Mouse (Mus musculus) spleen, adult 12 weeks (tissue): ENCODE results near the gene Gm38394.

Experiments used
- DNase-seq: peaks from one replicate; pipeline ENCODE4 v3.0.0; 2022; ENCODE audit warnings: low spot score

Gene Gm38394

DNA sequence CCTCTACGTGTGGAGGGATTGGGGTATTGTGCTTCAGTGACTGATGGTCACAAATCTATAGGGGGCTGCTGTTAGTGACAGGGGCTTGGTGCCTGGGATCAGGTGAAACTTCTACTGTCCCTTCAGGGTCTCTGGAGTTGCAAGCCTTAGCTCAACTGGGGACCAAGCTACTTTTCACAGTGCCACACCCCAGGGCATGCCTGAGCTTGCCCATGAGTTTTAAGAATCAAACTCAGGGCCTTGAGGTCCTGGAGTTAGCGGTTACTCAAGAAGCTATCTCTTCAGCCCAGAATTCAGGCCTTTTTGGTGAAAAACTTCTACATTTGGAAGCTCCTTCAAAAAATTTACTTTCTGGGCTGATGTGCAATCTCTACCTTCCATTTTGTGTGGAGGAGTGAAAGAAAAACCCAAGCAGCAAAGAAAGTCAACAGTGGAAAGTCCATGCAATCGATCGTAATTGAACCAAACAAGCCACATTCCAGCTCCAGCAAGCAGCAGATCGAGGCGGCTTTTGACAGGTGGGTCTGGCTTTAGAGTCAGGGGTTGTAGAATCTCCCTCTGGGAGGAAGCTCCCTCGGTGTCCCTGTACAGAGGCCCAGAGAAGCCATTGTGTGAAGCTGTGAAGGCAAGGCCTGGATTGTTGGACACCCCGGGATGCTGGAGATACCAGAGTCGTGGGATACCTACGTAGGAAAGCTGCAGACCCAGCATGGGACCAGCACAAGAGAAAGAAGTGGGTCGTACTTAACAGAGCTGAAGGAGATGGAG lies 3.3 kb upstream of the Gm38394 start:
- DNase-seq: no peak

DNA sequence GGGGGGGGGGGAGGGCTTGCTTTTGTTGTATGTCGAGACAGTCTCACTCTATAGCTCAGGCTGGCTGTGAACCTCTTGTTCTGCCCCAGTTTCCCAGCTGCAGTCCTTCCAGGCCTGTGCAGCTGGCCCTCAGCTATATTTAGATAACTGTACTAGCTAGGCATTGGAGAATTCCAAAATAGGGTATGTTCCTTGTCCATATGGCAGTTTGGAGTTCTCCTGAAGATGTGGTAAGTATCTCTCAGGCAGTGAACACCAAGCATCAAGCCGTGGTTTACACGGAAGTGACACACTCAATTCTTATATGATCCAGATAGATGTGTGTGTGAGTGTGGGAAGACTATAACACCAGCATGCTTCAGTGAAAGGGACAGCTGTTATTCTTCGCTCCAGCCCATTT lies 2.3 kb upstream of the Gm38394 start:
- no peak for DNase-seq

DNA sequence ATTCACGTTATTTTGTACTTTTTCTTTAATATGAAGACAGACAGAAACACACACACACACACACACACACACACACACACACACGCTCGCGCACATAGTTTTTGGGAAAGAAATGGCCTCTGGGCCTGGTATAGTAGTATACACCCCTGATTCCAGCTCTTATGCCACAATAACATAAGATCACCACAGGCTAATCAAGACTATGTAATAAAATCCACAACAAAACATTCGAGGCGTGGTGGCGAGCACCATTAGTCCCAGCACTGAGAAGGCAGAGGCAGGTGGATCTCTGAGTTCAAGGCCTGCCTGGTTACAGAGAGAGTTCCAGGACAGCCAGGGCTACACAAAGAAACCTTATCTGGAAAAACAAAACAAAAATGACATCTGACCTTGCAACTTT lies 1.8 kb upstream of the Gm38394 start:
- no peak for DNase-seq

DNA sequence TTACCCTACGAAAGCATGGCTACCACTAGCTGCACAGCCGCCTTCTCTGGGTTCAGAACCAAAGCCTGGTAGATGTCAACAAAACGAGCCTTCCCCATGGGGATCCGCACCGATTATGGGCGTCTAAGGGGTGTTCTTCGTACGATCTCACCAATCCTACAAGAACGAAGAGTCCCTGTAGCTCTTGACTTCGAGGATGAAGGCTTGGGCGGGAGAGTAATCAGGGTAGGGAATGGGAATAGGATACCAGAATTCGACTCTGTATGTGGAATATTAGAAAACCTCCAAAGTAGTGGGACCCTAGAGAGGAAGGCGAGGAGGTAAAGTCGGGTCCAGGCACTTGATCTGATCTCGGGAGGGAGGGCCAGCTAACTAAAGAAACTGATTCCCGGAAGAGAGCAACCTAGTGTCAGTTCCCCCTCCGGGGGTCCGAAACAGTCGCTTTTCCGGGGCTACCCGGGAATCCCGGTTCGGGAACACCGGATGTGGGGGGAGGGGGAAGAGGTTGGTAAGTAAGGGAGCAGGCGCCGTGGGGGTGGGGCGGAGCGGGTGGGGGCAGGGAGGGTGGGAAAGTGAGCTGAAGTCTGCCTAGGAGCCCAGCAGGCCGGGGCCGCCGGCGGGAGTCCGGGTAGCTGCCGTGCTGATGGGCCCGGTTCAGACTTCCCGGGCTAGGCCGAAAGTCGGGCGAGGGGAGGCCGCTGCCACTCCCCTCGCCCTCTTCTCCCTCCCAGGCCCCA lies 484 bp downstream of the Gm38394 start, which contains the start of gene Zbed6:
TSS of gene Zbed6 (minus strand) at position 420 of the 737 bp plus-strand sequence.
- peak; percentile 25 for DNase-seq

DNA sequence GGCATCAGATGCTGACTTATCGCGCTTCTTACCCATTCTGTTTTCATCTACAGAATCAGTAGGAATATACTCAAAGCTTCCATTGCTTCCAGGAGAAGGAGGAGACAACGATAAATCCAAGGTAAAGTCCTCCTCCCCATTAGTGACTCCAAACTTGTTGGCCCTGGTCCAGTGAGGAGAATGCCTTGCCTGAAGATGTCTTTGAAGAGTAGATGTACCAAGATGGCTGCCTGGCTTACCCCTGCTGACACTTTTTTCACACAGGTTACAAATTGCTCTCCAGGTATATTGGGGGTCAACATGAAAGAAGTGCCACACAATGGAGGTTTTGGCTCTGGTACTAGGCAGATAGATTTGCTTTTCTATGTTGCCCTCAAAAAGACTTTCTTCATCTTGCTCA lies 2.2 kb downstream of the Gm38394 start:
- DNase-seq: no peak

DNA sequence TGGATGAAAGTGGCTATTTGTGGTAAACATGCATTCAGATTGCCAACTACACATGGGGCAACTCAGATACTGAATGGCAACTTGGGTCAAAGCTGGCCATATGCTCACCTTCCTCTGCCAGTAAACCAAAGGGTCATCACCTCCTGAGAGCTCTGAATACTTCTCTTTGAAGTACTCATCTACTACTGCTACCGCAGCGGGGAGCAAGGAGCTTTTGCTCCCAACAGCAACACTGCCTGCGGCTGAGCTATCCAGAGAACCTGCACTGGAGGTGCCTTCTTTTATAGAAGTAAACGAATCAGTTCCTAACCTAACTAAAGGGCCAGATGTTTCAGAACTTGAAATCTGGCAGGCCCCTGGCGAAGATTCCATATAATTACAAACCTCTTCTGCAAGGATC lies 4.3 kb downstream of the Gm38394 start:
- DNase-seq: no peak

DNA sequence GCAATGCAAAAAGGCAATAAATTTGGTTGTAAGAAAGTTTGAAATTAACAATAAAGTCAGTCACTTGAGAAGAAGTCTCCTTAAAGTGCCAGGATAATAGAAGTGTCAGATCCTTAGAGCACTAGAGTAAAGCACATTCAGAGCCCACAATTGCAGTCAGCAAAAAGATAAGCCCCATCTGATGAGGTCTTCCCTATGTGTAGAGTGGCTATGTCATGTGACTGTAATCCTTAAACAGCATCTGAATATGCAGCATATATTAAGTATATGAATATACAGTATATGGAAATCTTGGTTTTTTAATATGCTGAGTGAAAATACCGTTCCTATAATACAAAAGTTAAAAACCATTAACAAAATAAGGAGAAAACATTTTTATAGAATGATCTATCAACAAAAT lies 8.1 kb downstream of the Gm38394 start:
- no peak for DNase-seq

DNA sequence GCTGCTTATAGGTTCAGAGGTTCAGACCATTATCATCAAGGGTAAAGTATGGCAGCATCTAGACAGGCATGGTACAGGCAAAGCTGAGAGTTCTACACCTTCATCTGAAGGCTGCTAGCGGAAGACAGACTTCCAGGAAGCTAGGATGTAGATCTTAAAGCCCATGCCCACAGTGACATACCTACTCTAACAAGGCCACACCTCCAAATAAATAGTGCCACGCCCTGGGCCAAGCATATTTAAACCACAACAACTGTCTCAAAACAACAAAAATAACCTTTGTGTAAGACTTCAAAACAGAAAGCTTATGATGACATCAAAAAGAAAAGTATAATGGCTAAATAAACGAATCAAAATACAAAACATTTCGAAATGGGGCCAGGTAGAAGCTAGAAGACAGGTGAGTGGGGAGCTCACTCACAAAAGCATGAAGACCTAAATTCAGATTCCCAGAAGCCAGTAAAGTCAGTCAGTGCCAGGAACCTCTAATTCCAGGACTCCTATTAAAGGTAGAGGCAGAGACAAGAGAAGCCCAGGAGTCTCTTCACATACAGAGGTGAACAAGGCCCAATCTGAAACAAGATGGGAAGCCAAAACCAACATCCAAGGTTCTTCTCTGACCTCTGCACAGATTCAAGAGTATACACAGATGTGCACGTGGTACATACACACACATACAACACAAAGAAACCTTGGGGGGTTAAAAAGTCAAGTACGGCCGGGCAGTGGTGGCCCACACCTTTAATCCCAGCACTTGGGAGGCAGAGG lies 10.6 kb downstream of the Gm38394 start:
- DNase-seq: no peak

DNA sequence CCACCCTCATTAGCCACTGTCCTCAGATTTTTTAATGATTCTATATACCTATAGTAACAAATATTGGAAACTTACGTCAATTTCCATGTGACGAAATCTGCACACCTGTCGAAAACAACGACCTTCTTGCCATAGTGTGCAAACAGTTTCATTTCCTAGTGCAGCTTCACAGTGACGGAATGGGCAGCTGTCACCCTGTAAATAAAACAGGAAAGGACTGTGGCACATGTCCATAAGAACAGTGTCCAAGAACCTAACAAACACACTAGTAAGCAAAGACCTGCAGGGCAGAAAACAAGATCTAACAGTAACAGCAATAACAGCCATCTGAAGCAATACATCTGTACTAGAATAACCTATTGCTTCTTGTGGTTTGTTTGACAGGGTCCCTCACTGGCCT lies 15.5 kb downstream of the Gm38394 start:
- no peak for DNase-seq

DNA sequence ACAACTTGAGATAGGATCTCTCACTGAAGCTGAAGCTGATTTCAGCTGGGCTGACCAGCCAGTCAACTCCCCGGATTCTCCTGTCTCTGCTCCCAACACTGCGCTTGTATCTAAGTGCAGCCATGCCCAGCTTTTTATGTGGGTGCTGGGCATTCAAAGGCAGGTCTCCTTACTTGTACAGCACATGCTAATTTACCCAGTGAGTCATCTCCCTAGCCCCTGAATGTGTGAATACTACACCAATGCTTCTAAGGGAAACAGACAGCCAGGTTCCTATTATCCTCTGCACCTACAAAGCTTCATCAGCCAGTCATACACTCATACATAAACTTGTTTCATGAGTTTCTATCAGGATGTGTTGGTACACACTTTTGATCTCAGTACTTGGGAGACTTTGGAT lies 20.0 kb downstream of the Gm38394 start:
- no peak for DNase-seq

DNA sequence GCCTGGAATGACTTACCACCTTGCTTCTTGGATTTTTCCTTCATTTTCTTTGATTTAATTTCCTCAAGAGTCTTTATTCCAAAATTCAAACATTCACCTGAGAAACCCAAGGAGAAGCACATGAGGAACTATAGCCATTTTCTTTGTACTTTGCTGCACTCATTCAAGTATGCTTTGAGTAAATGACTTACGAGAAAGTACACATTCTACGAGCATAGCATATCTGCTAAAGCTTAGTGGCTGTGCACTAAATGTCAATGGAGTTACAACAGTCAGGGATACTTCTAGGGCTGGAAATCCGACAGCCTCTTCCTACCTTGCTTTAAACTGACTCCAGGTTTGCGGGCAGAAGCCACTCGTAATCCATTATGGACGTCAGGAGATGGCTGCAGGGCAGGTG lies 22.6 kb downstream of the Gm38394 start:
- no peak for DNase-seq

DNA sequence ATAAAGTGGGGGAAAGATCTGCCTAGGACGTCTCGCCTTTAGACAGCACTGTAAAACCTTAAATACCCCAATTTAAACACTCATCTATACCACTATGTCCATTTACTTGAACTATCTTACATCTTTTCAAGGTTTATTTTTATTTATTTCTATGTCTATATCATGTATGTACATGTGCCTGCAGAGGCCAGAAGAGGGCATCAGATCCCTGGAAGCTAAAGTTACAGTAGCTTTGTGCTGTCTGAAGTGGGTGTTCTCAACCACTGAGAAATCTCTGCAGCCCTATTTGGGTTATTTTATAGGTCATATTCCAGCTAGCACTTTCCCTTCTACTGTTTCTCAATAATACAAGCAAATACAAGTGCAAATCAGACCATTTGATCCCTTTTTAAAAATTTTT lies 28.9 kb downstream of the Gm38394 start:
- DNase-seq: no peak

DNA sequence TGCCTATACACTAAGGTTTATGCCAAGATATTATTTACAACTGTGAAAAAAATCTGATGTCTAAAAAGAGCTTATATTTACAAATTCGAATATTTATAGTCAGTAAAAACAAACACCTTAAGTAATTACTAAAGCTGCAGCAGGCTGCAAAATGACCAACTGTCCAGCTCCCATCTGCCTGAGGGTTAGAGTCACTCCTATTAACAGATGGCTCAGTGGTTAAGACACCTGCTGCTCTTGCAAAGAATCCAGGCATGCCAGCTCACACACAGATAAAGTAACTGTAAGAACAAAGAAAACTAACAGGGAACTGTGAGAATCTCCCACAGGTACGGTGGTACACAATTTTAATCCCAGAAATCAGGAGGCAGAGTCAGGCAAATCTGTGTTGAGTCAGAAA lies 36.1 kb downstream of the Gm38394 start:
- no peak for DNase-seq

DNA sequence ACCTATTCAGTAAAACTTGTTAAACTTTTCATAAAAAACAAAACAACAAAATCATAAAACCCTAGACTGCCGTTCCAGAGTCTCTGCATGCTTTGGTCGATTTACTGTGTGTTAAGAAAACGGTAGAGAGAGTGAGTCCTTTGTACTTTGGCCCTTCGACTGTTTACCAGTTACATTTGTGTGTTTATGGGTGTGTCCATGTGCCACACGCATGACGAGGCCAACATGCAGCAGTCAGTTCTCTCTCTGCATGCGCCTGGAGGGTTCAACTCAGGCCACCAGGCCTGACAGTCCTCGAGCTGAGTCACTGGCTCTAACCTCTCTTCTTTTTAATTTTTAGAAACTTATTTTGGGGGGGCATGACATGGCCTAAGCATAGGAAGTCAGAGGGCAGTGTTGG lies 42.8 kb downstream of the Gm38394 start:
- no peak for DNase-seq

DNA sequence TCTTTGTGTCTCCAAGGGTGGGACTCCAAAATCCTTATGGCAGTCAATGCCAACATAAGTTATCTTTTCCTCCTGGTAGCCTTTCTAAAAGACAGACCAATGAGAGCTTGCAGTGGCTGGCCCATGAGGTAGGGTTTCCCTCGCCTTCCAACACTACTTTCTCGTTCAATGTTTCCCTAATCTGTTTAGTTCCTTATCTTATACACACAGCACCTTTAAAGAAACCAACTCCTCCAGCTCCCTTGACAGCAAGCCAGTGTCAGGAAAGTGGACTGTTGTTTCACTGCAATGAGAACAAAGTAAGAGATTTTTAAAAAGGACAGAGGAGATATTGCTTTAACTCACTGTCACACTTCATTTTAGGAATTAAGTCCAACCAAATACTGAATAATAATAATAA lies 43.2 kb downstream of the Gm38394 start:
- DNase-seq: no peak

DNA sequence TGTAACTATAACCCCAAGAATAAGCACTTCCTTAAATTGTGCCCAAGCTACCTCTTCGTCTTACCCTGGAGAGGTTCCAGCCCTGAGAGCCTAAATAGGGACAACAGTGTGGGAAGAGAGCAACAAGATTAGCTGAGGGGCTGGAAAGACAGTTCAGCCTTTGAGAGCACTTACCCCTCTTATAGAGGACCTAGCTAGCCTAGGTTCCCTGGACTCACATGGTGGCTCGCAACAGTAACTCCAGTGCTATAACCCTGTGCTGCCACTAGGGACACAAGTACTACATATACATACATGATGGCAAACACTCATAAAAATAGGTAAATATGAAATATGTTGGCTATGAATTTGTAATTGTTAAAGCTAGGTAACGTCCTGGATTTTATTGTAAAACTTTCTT lies 47.3 kb downstream of the Gm38394 start:
- DNase-seq: no peak

DNA sequence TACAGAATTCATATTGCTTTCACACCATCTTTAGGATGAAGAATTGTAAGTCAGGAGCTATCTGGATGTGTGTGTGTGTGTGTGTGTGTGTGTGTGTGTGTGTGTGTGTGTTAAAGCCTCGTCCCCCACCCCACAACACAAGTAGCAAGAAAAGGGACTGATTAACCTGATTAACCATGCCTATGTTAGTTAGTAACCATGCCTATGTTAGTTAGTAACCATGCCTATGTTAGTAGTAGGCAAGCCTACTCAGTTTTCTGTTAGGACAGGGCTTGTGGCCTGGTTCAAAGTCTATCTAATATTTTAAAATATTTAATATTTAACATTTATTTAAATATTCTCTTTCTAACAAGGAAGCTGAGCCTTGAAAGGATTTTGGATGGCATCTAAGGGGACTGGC lies 49.7 kb downstream of the Gm38394 start:
- no peak for DNase-seq

DNA sequence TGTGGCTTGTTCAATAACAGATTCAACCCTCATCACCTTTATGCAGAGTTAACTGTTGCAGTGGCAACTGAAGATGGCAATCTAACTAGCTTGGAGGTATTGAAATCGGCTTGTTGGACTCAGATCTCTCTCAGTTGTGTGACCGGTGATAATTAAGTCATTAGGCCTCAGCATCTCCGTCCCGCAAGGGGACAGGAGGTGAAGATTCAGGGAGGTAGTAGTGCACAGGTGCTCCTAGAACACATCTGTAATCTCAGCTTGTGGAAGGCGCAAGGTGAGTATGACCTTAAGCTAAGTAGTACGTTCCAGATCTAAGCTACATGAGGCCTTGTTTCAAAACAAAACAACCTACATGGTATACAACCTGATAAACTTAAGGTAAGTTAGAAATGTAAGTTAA lies 50.5 kb downstream of the Gm38394 start:
- DNase-seq: no peak

DNA sequence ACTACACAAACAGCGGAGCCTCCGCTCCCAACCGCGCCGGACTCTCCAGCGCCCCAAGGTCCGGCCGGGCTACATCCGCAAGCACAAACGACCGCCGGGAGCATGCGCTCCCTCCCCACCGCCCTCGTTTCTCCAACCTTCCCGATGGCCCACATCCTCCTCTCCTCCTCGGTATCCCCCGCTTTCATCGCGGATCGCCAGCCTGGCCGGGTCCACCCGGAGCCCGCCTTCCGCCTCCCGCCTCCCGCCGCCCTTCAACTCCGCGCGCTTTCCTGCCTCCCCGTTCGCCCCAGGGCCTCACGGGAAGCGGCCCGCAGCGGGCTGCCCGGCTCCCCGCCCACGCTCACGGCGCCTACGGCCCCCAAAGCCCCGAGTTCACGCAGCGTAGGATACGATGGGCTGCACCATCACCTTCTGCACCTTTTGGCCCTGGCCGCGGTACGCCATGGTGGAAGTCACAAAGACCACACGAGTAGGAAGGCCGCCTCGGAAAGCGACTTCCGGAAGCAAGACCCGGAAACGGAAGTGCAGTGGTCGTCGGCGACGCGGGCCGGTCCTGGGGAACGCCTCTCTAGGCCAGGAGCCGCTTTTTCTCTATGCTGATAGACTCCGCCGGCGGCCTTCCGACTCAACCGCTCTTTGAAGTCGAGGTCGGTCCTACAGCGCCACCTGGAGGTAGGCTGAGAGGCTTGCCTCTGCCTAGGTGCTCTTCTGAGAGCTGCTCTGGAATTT lies 51.2 kb downstream of the Gm38394 start, which contains the start of gene Snrpe:
TSS of gene Snrpe (minus strand) at position 521 of the 732 bp plus-strand sequence.
- DNase-seq: peak; percentile 89

DNA sequence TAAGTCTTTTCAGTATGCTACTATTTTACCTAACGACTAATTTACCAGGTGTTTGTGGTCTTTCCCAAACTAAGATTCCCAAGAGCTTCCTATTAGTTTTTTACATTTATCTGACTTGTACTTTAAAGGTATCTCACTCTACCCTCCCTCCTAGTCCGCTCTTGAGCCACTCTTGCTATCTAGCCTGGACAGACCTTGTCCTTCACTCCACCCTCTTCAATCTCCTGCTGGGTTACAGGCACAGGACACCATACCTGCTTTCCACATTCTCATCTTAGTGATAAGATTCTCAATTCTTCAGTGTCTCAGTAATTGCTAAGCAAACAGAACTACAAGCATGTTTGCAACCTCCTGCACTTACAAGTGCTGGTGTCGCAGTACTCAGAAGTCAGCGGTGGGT lies 57.9 kb downstream of the Gm38394 start:
- DNase-seq: no peak

DNA sequence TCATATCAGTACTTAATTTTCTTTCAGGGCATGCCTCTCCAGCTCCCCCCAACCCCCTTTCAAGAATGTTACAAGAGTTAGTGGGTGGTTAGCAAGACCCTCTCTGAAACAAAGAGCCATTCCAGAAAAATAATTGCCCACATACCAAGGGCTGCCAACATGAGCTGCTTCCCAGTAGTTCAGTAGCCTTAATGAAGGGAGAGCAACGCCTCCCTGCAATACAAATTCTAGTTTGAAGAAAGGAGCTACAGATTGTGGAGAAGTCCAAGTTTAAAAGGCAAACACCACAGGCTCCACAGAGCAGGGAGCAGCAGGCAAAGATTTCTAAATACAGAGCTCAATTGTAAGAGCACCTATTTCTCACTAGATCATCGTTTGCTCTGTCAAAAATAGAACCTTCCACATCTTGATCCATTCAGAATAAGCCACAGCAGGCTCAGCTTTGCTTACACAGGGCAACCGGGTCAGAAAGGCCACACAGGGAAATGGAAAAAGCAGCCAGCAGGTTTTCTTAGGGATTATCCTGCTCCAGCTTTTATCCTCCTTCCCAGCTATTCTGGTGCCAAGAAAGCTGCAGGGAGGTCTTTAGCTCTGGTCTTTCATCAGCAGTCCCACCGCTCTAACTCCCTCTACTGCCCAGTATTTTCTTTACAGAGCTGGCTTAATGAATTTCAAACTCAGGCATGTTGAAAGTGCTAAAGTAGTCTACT lies 64.7 kb downstream of the Gm38394 start:
- DNase-seq: no peak
